ENCODE assay signal across 12 mouse cellular contexts in the genomic region with DNA sequence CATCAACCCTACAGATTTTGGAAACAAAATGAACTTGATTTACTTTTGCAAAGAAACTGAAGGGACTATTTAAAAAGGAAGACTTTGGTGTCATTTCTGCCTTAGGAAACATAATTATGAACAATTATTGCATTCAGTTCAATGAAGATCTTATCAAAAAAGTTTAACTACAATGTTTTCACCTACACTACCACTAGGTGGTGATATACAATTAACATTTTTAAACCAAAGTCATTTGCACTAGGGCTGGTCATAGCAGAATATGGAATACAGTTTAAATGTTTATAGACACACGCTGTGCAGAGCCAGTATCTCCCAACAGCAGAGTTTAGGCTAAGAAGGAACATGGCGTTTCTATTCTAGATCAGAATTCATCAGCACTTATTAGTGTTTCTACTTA. TPM values are rescaled to one million over a fixed set of nuclear protein-coding genes. Genes with fewer than 3 reads are reported as not detected.
DNase-seq lines count a peak whose midpoint lies in the region; ATAC-seq and TF ChIP-seq lines count a peak whose summit lies in the region.
"Had no signal": no experiment of that assay in that cellular context is flagged by ENCODE, and none has a peak within 500 bp of the region (broad histone marks: within the 10 kb centered on the region; RNA-seq: fewer than 3 reads in every experiment).

No protein-coding gene starts in this region.

- H3K9ac ChIP-seq in forebrain, postnatal 0 days: no peak overlapping the region
- H3K9ac ChIP-seq in forebrain, embryonic 15.5 days (replicated peaks): no peak overlapping the region
- no peak overlapping the region for H3K9ac ChIP-seq in lung, embryonic 16.5 days (ENCODE audit: low read length)
- H3K9ac ChIP-seq: neural tube, embryonic 12.5 days had no signal

- no peak for ATAC-seq in forebrain, postnatal 0 days
- ATAC-seq in forebrain, embryonic 15.5 days (replicated peaks): no peak
- ATAC-seq in lung, embryonic 16.5 days (ENCODE audit: low read depth): peak; percentile 41; the same call in 1 of the 2 replicates
- no peak for ATAC-seq in Patski

- H3K9me3 ChIP-seq in forebrain, postnatal 0 days (ENCODE audit: low read length): no peaks in the 10 kb centered on the region
- H3K9me3 ChIP-seq in forebrain, embryonic 15.5 days: no peaks in the 10 kb centered on the region
- no peaks in the 10 kb centered on the region for H3K9me3 ChIP-seq in lung, embryonic 16.5 days (ENCODE audit: control insufficient read depth, low read length)
- H3K9me3 ChIP-seq in limb, embryonic 10.5 days (replicated peaks): no peaks in the 10 kb centered on the region
- H3K9me3 ChIP-seq: neural tube, embryonic 12.5 days had no signal

- no peak overlapping the region for H3K27ac ChIP-seq in forebrain, postnatal 0 days (ENCODE audit: low read depth, low read length)
- no peak overlapping the region for H3K27ac ChIP-seq in forebrain, embryonic 15.5 days (replicated peaks)
- H3K27ac ChIP-seq in lung, embryonic 16.5 days (ENCODE audit: low read length): no peak overlapping the region
- no peak overlapping the region for H3K27ac ChIP-seq in limb, embryonic 10.5 days
- H3K27ac ChIP-seq: neural tube, embryonic 12.5 days had no signal

- peak; percentile 12 for DNase-seq in forebrain, postnatal 0 days
- no peak for DNase-seq in lung, adult 18-20 months
- no peak for DNase-seq in Patski (ENCODE audit: low read depth, low spot score)
- DNase-seq in naive thymus-derived CD4-positive, alpha-beta T cell, adult 2 months (ENCODE audit: low read depth): peak; percentile 26
- DNase-seq in adrenal gland, postnatal 25 days: no peak
- no peak for DNase-seq in limb, embryonic 10.5 days (ENCODE audit: low spot score)
- DNase-seq: gastrocnemius, postnatal 36 days; heart, postnatal 14 days; kidney, adult 18-20 months had no signal

- H3K27me3 ChIP-seq in forebrain, postnatal 0 days (ENCODE audit: insufficient read depth, low read length): no peaks in the 10 kb centered on the region
- H3K27me3 ChIP-seq in forebrain, embryonic 15.5 days: no peaks in the 10 kb centered on the region
- H3K27me3 ChIP-seq in lung, embryonic 16.5 days (ENCODE audit: control insufficient read depth, insufficient read depth, low read depth, low read length): no peaks in the 10 kb centered on the region
- H3K27me3 ChIP-seq in Patski: no peaks in the 10 kb centered on the region
- no peaks in the 10 kb centered on the region for H3K27me3 ChIP-seq in limb, embryonic 10.5 days (ENCODE audit: low read depth, poor library complexity, severe bottlenecking)
- H3K27me3 ChIP-seq: neural tube, embryonic 12.5 days had no signal

- no peak overlapping the region for H3K4me2 ChIP-seq in forebrain, postnatal 0 days (ENCODE audit: low read depth)
- no peak overlapping the region for H3K4me2 ChIP-seq in forebrain, embryonic 15.5 days (replicated peaks)
- no peak overlapping the region for H3K4me2 ChIP-seq in lung, embryonic 16.5 days (ENCODE audit: low read depth, low read length)
- H3K4me2 ChIP-seq: neural tube, embryonic 12.5 days had no signal

- CTCF ChIA-PET in Patski (lab: Charles Lee): no interaction called here

- peak; percentile 55 for TF ChIP-seq CTCF in forebrain, postnatal 0 days (IDR thresholded peaks at IDR 0.05; ENCODE audit: low read depth)
- TF ChIP-seq CTCF in Patski (IDR thresholded peaks at IDR 0.05): peak; percentile 52

- 69% methylated on average over 2 of the region's 2 CpGs for WGBS in forebrain, postnatal 0 days
- WGBS in forebrain, embryonic 15.5 days: 70% methylated on average over 2 of the region's 2 CpGs
- 35% methylated on average over 2 of the region's 2 CpGs for WGBS in lung, embryonic 16.5 days
- WGBS in limb, embryonic 10.5 days: 79% methylated on average over 2 of the region's 2 CpGs

- no peak overlapping the region for H3K4me3 ChIP-seq in forebrain, postnatal 0 days (ENCODE audit: low read depth, low read length)
- H3K4me3 ChIP-seq in forebrain, embryonic 15.5 days: no peak overlapping the region
- H3K4me3 ChIP-seq in lung, embryonic 16.5 days (ENCODE audit: low read length): no peak overlapping the region
- no peak overlapping the region for H3K4me3 ChIP-seq in limb, embryonic 10.5 days
- H3K4me3 ChIP-seq: neural tube, embryonic 12.5 days had no signal

- no peaks in the 10 kb centered on the region for H3K4me1 ChIP-seq in forebrain, postnatal 0 days (ENCODE audit: insufficient read depth)
- no peaks in the 10 kb centered on the region for H3K4me1 ChIP-seq in forebrain, embryonic 15.5 days
- no peaks in the 10 kb centered on the region for H3K4me1 ChIP-seq in lung, embryonic 16.5 days (replicated peaks; ENCODE audit: control insufficient read depth, insufficient read depth, low read length)
- no peaks in the 10 kb centered on the region for H3K4me1 ChIP-seq in limb, embryonic 10.5 days
- H3K4me1 ChIP-seq: neural tube, embryonic 12.5 days had no signal

- POLR2A ChIA-PET in Patski (lab: Charles Lee): no interaction called here

- in situ Hi-C loops in Patski (cut with MboI; ENCODE audit: low pct_unique_long_range_greater_than_20kb): loop anchor here (25.0 kb wide), 1 partner anchor 327 kb away; no protein-coding TSS in a partner anchor

- peaks cover 20% of the 10 kb centered on the region for H3K36me3 ChIP-seq in forebrain, postnatal 0 days (ENCODE audit: insufficient read depth)
- peaks cover 31% of the 10 kb centered on the region for H3K36me3 ChIP-seq in forebrain, embryonic 15.5 days
- peaks cover 5% of the 10 kb centered on the region; the same call in 1 of the 2 replicates for H3K36me3 ChIP-seq in lung, embryonic 16.5 days (ENCODE audit: control insufficient read depth, insufficient read depth, low read length)
- H3K36me3 ChIP-seq in limb, embryonic 10.5 days: peaks cover 31% of the 10 kb centered on the region

RNA-seq across cellular contexts. Expression of gene Lancl1, which starts 24.5 kb away (rescaled TPM):
- total RNA-seq in forebrain, postnatal 0 days (2014; rRNA removed): 154 and 160 TPM in 2 replicates
- polyA plus RNA-seq in forebrain, postnatal 0 days (2015; fragmentation: Nextera tagmentation; extraction: Ambion mirVana): 219 and 228 TPM in 2 replicates
- 171 and 177 TPM in 2 replicates for polyA plus RNA-seq in forebrain, embryonic 15.5 days (2015; fragmentation: Nextera tagmentation; extraction: Ambion mirVana)
- 102 and 106 TPM in 2 replicates for polyA plus RNA-seq in lung, embryonic 16.5 days (2015; fragmentation: Nextera tagmentation; extraction: Ambion mirVana)
- polyA plus RNA-seq in Patski (2021): 42.3 TPM
- 48.6 and 64.1 TPM in 2 replicates for total RNA-seq in adrenal gland, postnatal 25 days (2021)
- 73.6 and 84.3 TPM in 2 replicates for polyA plus RNA-seq in limb, embryonic 10.5 days (2016; fragmentation: Nextera tagmentation; extraction: Ambion mirVana)

Comparison
In these comparisons a context has a peak if more than half of its experiments do, and no peak if none do; other contexts are left out.
1. DNase-seq: peak in forebrain, postnatal 0 days (single experiment) and naive thymus-derived CD4-positive, alpha-beta T cell, adult 2 months (single experiment); none in lung, adult 18-20 months (0 of 2), Patski (single experiment), adrenal gland, postnatal 25 days (single experiment) and limb, embryonic 10.5 days (single experiment).